Mouse (Mus musculus): ENCODE measurements around the gene Foxk2. TPM values are rescaled to one million over a fixed set of nuclear protein-coding genes. Genes with fewer than 3 reads are reported as not detected.
A peak's percentile ranks its signal among the peaks of the same experiment; 100 is the strongest.
"Not testable (repeated sequence)": the region's sequence is repeated elsewhere in the genome, so short reads cannot be mapped to it uniquely, and the experiment has no call there.

Gene Foxk2
- polyA plus RNA-seq, 1 experiment = 41.7 TPM

DNA sequence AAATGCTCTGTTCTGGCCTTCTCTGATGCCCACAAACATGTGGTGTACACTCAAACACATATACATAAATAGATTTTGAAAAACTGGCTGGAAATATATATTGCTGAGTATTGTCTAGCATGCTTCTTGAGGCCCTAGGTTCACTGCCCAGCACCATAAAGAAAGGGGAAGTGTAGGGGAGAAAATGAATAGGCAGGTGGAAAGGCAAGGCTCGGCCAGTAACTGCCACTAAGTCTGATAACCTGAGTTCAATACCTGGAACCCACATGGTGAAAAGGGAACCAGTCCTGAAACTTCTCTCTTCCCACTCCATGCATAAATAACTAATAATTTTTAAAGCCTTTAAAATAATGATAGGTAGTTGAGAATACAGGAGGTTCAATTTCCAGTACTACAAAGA lies 79.9 kb downstream of the Foxk2 start:
- H3K79me2 ChIP-seq (ENCODE audit: control insufficient read depth, insufficient read depth) = peaks cover 30% of the 10 kb centered on the region
- no peaks in the 10 kb centered on the region for H3K27me3 ChIP-seq (ENCODE audit: control insufficient read depth, insufficient read depth, insufficient read length)
- H3K4me2 ChIP-seq (ENCODE audit: low read depth) = no peak overlapping the region
- TF ChIP-seq TCF3 (IDR thresholded peaks at IDR 0.05; ENCODE audit: insufficient read length, low read depth) (no peak), USF1 (IDR thresholded peaks at IDR 0.05; ENCODE audit: low read depth) (no peak), POLR2A (IDR thresholded peaks at IDR 0.05; ENCODE audit: insufficient read length, low read depth) (no peak), POLR2AphosphoS2 (IDR thresholded peaks at IDR 0.05; ENCODE audit: insufficient read length, low read depth) (no peak), CEBPB (IDR thresholded peaks at IDR 0.05; ENCODE audit: insufficient read depth, poor library complexity, severe bottlenecking) (no peak), TCF12 (IDR thresholded peaks at IDR 0.05; ENCODE audit: insufficient read depth, poor library complexity, severe bottlenecking) (no peak), MYOD1 (IDR thresholded peaks at IDR 0.05; ENCODE audit: control insufficient read depth in 1 of 3, insufficient read length in 2 of 3, low read depth in 2 of 3) (no peak), REST (IDR thresholded peaks at IDR 0.05; ENCODE audit: insufficient read depth, insufficient read length) (no peak), MAX (IDR thresholded peaks at IDR 0.05; ENCODE audit: low read depth) (no peak), SRF (IDR thresholded peaks at IDR 0.05; ENCODE audit: control insufficient read depth, insufficient read length, low read depth) (no peak), MYOG (IDR thresholded peaks at IDR 0.05; ENCODE audit: control insufficient read depth in 1 of 3, insufficient read depth in 1 of 3, insufficient read length in 2 of 3, low read depth in 2 of 3) (no peak), E2F4 (IDR thresholded peaks at IDR 0.05; ENCODE audit: insufficient read depth) (no peak)
- H3K4me3 ChIP-seq = no peak overlapping the region
- H3K36me3 ChIP-seq (ENCODE audit: control insufficient read depth, insufficient read depth) = peaks cover 24% of the 10 kb centered on the region
- H3ac ChIP-seq (ENCODE audit: control insufficient read depth, insufficient read length) = no peak overlapping the region

- no peaks in the 10 kb centered on the region for H3K27me3 ChIP-seq (ENCODE audit: control insufficient read depth, insufficient read depth, insufficient read length)
- H3K79me2 ChIP-seq (ENCODE audit: control insufficient read depth, insufficient read depth) = peaks cover 36% of the 10 kb centered on the region
- no peak overlapping the region for H3ac ChIP-seq (ENCODE audit: control insufficient read depth, insufficient read length)
- no peak overlapping the region for H3K4me2 ChIP-seq (ENCODE audit: low read depth)
- TF ChIP-seq POLR2AphosphoS2 (IDR thresholded peaks at IDR 0.05; ENCODE audit: insufficient read length, low read depth) = no peak
- TF ChIP-seq POLR2A (IDR thresholded peaks at IDR 0.05; ENCODE audit: insufficient read length, low read depth) = no peak
- no peak for TF ChIP-seq USF1 (IDR thresholded peaks at IDR 0.05; ENCODE audit: low read depth)
- TF ChIP-seq SRF (IDR thresholded peaks at IDR 0.05; ENCODE audit: control insufficient read depth, insufficient read length, low read depth) = no peak
- TF ChIP-seq MAX (IDR thresholded peaks at IDR 0.05; ENCODE audit: low read depth) = no peak
- H3K36me3 ChIP-seq (ENCODE audit: control insufficient read depth, insufficient read depth) = peaks cover 18% of the 10 kb centered on the region
- H3K4me3 ChIP-seq = no peak overlapping the region
These were observed 80.5 kb downstream of the Foxk2 start for GRCm38 (mm10) chr11:121340287-121340686.

DNA sequence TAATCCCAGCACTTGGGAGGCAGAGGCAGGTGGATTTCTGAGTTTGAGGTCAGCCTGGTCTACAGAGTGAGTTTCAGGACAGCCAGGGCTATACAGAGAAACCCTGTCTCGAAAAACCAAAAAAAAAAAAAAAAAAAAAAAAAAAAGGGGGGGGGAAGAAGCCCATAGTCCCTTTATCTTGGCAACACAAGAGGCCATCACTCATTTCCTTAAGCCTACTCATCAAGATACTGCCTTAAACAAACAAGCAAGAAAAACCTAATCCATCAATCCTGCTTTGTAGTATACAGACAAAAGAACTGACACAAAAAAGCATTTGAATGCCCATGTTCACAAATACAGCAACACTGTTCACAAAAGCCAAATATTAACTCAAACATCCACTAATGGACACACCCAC lies 82.6 kb downstream of the Foxk2 start:
- not testable (repeated sequence) for H3K27me3 ChIP-seq (ENCODE audit: control insufficient read depth, insufficient read depth, insufficient read length)

DNA sequence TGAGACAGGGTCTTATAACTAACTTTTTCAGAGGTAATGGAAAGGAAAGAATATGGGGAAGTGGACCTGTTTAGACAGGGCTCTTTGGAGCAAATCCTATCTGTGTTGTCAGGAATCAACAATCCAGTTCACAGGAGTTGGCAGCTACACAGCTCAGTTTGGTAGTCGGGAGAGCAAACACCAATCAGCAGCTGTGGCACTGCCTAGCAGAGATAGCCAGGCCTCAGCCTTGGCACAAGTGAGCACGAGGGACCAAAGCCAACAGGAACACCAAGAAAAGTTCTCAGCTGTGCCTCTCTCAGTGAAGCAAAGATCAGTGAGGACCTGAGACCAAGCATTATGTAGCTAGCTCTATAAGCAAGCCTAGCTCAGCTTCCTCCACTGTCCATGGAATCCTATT lies 87.2 kb downstream of the Foxk2 start:
- no peaks in the 10 kb centered on the region for H3K27me3 ChIP-seq (ENCODE audit: control insufficient read depth, insufficient read depth, insufficient read length)
- H3K4me3 ChIP-seq = no peak overlapping the region
- H3ac ChIP-seq (ENCODE audit: control insufficient read depth, insufficient read length) = no peak overlapping the region
- no peak overlapping the region for H3K4me2 ChIP-seq (ENCODE audit: low read depth)
- peaks cover 4% of the 10 kb centered on the region for H3K36me3 ChIP-seq (ENCODE audit: control insufficient read depth, insufficient read depth)
- peaks cover 70% of the 10 kb centered on the region for H3K79me2 ChIP-seq (ENCODE audit: control insufficient read depth, insufficient read depth)
- peak in 1 of 3 experiments; percentile 38 for TF ChIP-seq MYOD1 (IDR thresholded peaks at IDR 0.05; ENCODE audit: control insufficient read depth in 1 of 3, insufficient read length in 2 of 3, low read depth in 2 of 3)
- peak in 2 of 3 experiments; percentile 44 for TF ChIP-seq MYOG (IDR thresholded peaks at IDR 0.05; ENCODE audit: control insufficient read depth in 1 of 3, insufficient read depth in 1 of 3, insufficient read length in 2 of 3, low read depth in 2 of 3)
- no peak for TF ChIP-seq SRF (IDR thresholded peaks at IDR 0.05; ENCODE audit: control insufficient read depth, insufficient read length, low read depth)

More for the DNA sequence above, 82.6 kb downstream of the Foxk2 start:
- not testable (repeated sequence) for H3ac ChIP-seq (ENCODE audit: control insufficient read depth, insufficient read length); H3K36me3 ChIP-seq (ENCODE audit: control insufficient read depth, insufficient read depth); H3K4me2 ChIP-seq (ENCODE audit: low read depth); H3K4me3 ChIP-seq
- H3K79me2 ChIP-seq (ENCODE audit: control insufficient read depth, insufficient read depth) = peaks cover 45% of the 10 kb centered on the region

GRCm38 (mm10) chr11:121348166-121348565 lies 88.4 kb downstream of the Foxk2 start:
- no peaks in the 10 kb centered on the region for H3K27me3 ChIP-seq (ENCODE audit: control insufficient read depth, insufficient read depth, insufficient read length)
- peaks cover 74% of the 10 kb centered on the region for H3K79me2 ChIP-seq (ENCODE audit: control insufficient read depth, insufficient read depth)
- no peak for TF ChIP-seq TCF3 (IDR thresholded peaks at IDR 0.05; ENCODE audit: insufficient read length, low read depth)
- TF ChIP-seq REST (IDR thresholded peaks at IDR 0.05; ENCODE audit: insufficient read depth, insufficient read length) = no peak
- no peak for TF ChIP-seq MYOD1 (IDR thresholded peaks at IDR 0.05; ENCODE audit: control insufficient read depth in 1 of 3, insufficient read length in 2 of 3, low read depth in 2 of 3)
- no peak for TF ChIP-seq TCF12 (IDR thresholded peaks at IDR 0.05; ENCODE audit: insufficient read depth, poor library complexity, severe bottlenecking)
- TF ChIP-seq USF1 (IDR thresholded peaks at IDR 0.05; ENCODE audit: low read depth) = no peak
- no peak for TF ChIP-seq MYOG (IDR thresholded peaks at IDR 0.05; ENCODE audit: control insufficient read depth in 1 of 3, insufficient read depth in 1 of 3, insufficient read length in 2 of 3, low read depth in 2 of 3)
- TF ChIP-seq POLR2A (IDR thresholded peaks at IDR 0.05; ENCODE audit: insufficient read length, low read depth) = no peak
- no peak for TF ChIP-seq POLR2AphosphoS2 (IDR thresholded peaks at IDR 0.05; ENCODE audit: insufficient read length, low read depth)
- TF ChIP-seq SRF (IDR thresholded peaks at IDR 0.05; ENCODE audit: control insufficient read depth, insufficient read length, low read depth) = no peak
- TF ChIP-seq E2F4 (IDR thresholded peaks at IDR 0.05; ENCODE audit: insufficient read depth) = no peak
- no peak for TF ChIP-seq CEBPB (IDR thresholded peaks at IDR 0.05; ENCODE audit: insufficient read depth, poor library complexity, severe bottlenecking)
- no peak for TF ChIP-seq MAX (IDR thresholded peaks at IDR 0.05; ENCODE audit: low read depth)
- H3ac ChIP-seq (ENCODE audit: control insufficient read depth, insufficient read length) = no peak overlapping the region
- H3K4me2 ChIP-seq (ENCODE audit: low read depth) = no peak overlapping the region
- peaks cover 2% of the 10 kb centered on the region for H3K36me3 ChIP-seq (ENCODE audit: control insufficient read depth, insufficient read depth)
- H3K4me3 ChIP-seq = no peak overlapping the region

DNA sequence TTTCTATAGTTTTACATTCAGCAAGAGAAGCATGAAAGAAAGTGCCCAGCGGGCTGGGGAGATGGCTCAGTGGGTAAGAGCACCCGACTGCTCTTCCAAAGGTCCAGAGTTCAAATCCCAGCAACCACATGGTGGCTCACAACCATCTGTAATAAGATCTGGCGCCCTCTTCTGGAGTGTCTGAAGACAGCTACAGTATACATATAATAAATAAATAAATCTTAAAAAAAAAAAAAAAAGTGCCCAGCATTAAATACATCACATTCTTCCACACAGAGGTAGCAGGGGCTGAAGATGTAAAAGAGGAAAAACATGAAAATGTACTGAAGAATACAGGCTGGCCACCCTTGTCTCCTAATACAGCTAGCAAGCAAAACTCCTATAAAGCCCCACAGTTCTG lies 88.9 kb downstream of the Foxk2 start:
- peaks cover 79% of the 10 kb centered on the region for H3K79me2 ChIP-seq (ENCODE audit: control insufficient read depth, insufficient read depth)
- not testable (repeated sequence) for H3K27me3 ChIP-seq (ENCODE audit: control insufficient read depth, insufficient read depth, insufficient read length); H3K4me3 ChIP-seq; H3K36me3 ChIP-seq (ENCODE audit: control insufficient read depth, insufficient read depth); H3K4me2 ChIP-seq (ENCODE audit: low read depth); H3ac ChIP-seq (ENCODE audit: control insufficient read depth, insufficient read length)
